Mouse (Mus musculus) bone marrow, adult 2 months (tissue): ENCODE data around the gene Pde1a.

ENCODE experiments used
- CTCF ChIP-seq: fragments of 200-500 bp; IDR thresholded peaks from 2 replicates; pipeline ENCODE4 v1.5.1; 2011; ENCODE audit warnings: low read length, control low read depth; ENCODE audit not compliant: control insufficient read depth, insufficient read depth
- POLR2A ChIP-seq: fragments of 200-500 bp; IDR thresholded peaks from 2 replicates; pipeline ENCODE4 v1.6.1; 2011; ENCODE audit warnings: low read depth, mild to moderate bottlenecking, control low read depth, low read length, borderline replicate concordance; ENCODE audit not compliant: control insufficient read depth

DNA sequence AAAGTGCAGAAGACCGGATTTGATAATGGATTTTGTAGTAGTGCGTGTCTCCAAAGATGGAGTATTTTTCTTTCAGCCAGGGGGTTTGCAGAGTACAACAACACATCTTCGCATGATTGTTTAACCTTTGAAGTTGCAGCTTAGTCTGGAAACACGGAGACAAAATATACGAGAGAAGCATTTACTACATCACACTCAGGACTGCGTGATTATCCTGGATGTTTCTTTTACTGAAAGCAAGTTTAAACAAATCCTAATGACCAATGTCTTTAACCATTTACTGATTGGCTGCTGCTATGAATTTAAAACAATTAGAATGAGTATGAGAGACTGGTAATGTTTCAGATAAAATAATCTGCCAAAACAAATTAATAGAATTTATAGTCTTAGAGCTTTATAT lies 290.2 kb downstream of the Pde1a start:
- TF ChIP-seq POLR2A = no peak
- TF ChIP-seq CTCF = no peak
